Mouse (Mus musculus): ENCODE data around the gene Mpeg1. TPM values are rescaled to one million over a fixed set of nuclear protein-coding genes. Genes with fewer than 3 reads are reported as not detected.
A peak's percentile ranks its signal among the peaks of the same experiment; 100 is the strongest.

Mpeg1 gene
- polyA plus RNA-seq, 1 experiment from 2014 or later, result 0.30 TPM

DNA sequence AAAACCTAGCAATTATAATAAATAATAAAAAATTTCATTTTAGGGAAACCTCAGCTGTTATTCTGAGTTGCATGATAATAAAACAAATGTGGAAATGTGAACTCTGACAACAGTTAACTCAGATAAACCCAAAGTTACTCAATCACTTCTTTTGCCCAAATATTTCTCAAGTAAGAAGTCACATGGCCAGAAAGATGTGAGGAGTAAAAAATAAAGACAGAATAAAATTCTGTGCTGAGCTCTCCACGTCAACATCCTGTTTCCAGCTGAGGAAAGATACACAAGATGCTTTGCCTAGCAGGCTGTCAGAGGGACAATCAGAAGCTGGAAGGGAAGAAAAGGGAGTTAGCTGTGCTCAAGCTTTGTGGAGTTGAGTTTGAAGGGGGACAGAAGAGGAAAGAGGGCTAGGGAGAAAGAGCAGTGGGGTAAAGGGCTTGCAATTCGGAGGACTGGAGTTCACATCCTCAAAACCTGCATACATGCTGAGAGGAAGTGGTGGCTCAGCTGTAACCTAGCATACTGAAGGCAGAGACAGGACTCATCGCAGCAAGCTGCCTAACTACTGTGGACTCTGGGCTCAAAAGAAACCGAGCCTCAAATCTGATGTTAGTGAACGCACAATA, 20.4 kb upstream of the Mpeg1 start:
- Histone ChIP-seq H3K9me3 (replicated peaks) (no peaks in the 10 kb centered on the region), H3K4me2 (no peak overlapping the region), H3K27me3 (no peaks in the 10 kb centered on the region), H3K4me1 (no peaks in the 10 kb centered on the region), H3K27ac (no peak overlapping the region), H3K36me3 (ENCODE audit: poor library complexity, severe bottlenecking) (no peaks in the 10 kb centered on the region), H3K9ac (no peak overlapping the region), H3K4me3 (no peak overlapping the region)
- 72% methylated on average over 5 of the region's 5 CpGs for WGBS
- ATAC-seq, result no peak

DNA sequence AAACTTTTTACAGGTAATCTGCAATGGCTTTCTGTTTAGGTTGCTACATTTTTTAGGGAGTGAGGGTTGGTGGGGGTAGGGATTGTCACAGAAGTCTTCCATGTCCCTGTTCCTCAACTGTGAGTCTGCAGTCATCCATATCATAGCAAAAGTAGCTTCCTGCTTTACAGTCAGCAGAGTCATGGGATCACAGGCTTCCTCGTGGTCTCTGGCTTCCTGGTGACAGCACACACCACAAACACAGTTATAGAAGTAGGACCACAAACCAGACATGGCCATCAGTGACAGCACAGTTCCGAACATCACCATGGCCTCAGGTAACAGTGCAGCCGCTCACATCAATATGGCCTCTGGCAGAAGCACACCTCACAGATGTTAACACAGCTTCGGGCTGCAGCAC, 18.0 kb upstream of the Mpeg1 start:
- no peak overlapping the region for H3K27ac ChIP-seq
- no peak for ATAC-seq
- WGBS, result 85% methylated on average over 4 of the region's 4 CpGs
- H3K4me2 ChIP-seq, result no peak overlapping the region
- H3K4me1 ChIP-seq, result no peaks in the 10 kb centered on the region
- H3K27me3 ChIP-seq, result no peaks in the 10 kb centered on the region
- no peaks in the 10 kb centered on the region for H3K36me3 ChIP-seq (ENCODE audit: poor library complexity, severe bottlenecking)
- no peak overlapping the region for H3K4me3 ChIP-seq
- H3K9ac ChIP-seq, result no peak overlapping the region
- H3K9me3 ChIP-seq (replicated peaks), result no peaks in the 10 kb centered on the region

GRCm38 (mm10) chr19:12445014-12445413, 15.6 kb upstream of the Mpeg1 start:
- Histone ChIP-seq H3K4me1 (no peaks in the 10 kb centered on the region), H3K4me2 (no peak overlapping the region), H3K36me3 (ENCODE audit: poor library complexity, severe bottlenecking) (no peaks in the 10 kb centered on the region), H3K9ac (no peak overlapping the region), H3K9me3 (replicated peaks) (no peaks in the 10 kb centered on the region), H3K27me3 (no peaks in the 10 kb centered on the region), H3K27ac (no peak overlapping the region), H3K4me3 (no peak overlapping the region)
- no peak for ATAC-seq
- 84% methylated on average over 3 of the region's 3 CpGs for WGBS

DNA sequence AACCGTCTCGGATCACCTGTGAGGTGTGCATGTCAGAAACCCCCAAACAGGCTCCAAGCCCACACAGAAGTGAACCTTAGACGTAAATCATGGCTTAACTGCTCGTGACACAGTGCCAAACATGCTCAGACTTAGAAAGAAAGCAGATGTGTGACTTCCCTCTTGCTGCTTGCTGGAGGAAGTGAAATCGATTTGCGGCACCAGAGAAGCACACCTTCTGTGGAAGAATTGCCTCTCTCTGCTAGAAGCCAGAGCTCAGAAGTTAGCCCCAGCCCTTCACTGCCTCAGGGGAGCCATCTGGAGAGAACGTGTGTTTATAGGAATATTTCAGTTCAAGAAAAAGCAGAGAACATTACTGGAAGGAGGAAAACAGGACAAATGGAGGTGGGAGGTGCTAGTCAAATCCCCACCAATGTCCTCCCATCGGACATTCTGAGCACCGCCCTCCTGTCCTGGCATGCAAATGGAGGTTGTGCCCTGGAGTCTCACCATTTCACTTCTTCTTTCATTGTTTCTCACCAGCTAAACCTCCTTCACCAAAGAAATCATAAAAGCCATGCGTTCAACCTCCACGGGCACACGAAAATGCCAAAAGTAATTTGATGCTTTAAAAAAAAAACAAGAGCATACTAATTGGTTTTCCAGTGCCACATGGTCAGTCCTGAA, 3.0 kb upstream of the Mpeg1 start:
- H3K4me1 ChIP-seq, result no peaks in the 10 kb centered on the region
- H3K27ac ChIP-seq, result no peak overlapping the region
- H3K4me2 ChIP-seq, result no peak overlapping the region
- H3K9ac ChIP-seq, result no peak overlapping the region
- H3K27me3 ChIP-seq, result no peaks in the 10 kb centered on the region
- 85% methylated on average over 12 of the region's 12 CpGs for WGBS
- H3K36me3 ChIP-seq (ENCODE audit: poor library complexity, severe bottlenecking), result no peaks in the 10 kb centered on the region
- H3K9me3 ChIP-seq (replicated peaks), result no peaks in the 10 kb centered on the region
- no peak overlapping the region for H3K4me3 ChIP-seq
- ATAC-seq, result no peak

DNA sequence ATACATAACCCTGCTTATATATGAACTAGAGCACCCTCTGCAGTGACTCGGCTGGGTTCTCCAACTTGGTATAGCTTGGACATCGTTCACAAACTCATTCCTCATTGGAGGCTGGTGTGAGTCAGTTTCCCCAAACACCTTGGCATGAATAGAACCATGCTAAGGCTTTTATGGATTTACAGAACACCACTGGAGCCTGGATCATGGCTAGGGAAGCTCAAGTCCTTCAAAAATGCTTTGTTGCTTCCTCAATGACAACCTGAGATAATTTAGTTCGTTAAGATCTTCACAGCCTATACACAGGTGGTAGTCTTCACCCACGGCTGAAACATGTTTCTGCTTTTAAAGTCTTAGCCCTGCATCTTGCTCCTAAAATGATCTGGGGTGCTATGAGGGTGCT, 1.1 kb upstream of the Mpeg1 start:
- Histone ChIP-seq H3K9ac (no peak overlapping the region), H3K4me3 (no peak overlapping the region), H3K27ac (no peak overlapping the region), H3K27me3 (no peaks in the 10 kb centered on the region), H3K4me1 (peaks cover 8% of the 10 kb centered on the region; the same call in 1 of the 2 replicates), H3K9me3 (replicated peaks) (no peaks in the 10 kb centered on the region), H3K36me3 (ENCODE audit: poor library complexity, severe bottlenecking) (no peaks in the 10 kb centered on the region), H3K4me2 (no peak overlapping the region)
- 89% methylated on average over 4 of the region's 4 CpGs for WGBS
- no peak for ATAC-seq

DNA sequence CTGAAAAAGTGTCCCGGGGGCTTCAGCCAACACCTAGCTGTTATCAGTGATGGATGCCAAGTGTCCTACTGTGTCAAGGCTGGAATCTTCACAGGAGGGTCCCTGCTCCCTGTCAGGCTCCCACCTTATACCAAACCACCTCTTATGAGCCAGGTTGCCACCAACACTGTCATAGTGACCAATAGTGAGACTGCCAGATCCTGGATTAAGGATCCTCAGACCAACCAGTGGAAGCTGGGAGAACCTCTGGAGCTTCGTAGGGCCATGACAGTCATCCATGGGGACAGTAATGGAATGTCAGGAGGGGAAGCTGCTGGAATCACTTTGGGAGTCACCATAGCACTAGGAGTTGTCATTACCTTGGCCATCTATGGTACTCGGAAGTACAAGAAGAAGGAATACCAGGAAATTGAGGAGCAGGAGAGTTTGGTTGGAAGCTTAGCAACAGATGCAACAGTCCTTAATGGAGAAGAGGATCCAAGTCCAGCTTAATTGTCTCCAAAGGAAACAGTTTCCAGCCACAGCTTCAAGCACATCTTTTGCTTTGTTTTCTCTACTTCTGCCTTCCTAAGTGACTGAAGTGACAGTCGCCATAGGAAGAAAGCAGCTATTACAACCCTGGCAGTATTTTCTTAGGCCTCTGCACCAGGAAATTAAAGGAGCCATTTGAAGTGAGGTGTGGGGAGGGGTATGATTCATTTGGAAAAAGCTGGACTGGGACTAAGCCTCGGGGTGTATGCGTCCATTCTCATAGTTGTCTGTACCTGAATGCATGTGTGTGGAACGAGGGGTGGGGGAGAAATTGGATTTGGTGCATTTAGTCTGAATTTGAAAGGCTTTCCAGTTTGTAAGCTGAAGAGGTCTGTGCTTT, 2.5 kb downstream of the Mpeg1 start:
- peak; percentile 44; the same call in 1 of the 2 replicates for ATAC-seq
- Histone ChIP-seq H3K4me1 (peaks cover 8% of the 10 kb centered on the region; the same call in 1 of the 2 replicates), H3K27ac (no peak overlapping the region), H3K36me3 (ENCODE audit: poor library complexity, severe bottlenecking) (peaks cover 8% of the 10 kb centered on the region), H3K9me3 (replicated peaks) (no peaks in the 10 kb centered on the region), H3K9ac (no peak overlapping the region), H3K27me3 (no peaks in the 10 kb centered on the region), H3K4me2 (no peak overlapping the region), H3K4me3 (no peak overlapping the region)
- WGBS, result 55% methylated on average over 7 of the region's 7 CpGs

DNA sequence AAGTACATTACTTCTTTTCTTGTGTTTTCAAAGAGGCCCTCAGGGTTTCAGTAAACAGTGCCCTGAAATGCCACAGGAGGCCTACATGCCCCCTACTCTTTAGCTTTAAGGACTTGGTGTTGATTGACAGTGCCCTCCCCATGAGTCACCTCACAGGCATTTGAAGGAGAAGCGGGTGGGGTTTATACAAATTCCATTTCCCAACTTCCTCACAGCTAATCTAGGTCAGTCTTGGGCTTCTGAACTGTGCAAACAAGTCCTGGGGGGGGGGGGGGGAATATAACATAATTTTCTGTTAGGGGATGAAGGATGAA, 3.1 kb downstream of the Mpeg1 start:
- 32% methylated on average over 1 of the region's 1 CpGs for WGBS

GRCm38 (mm10) chr19:12464127-12464526, 3.5 kb downstream of the Mpeg1 start:
- ATAC-seq, result no peak
- no peak overlapping the region for H3K4me2 ChIP-seq
- H3K27ac ChIP-seq, result no peak overlapping the region
- no peak overlapping the region for H3K4me3 ChIP-seq
- H3K27me3 ChIP-seq, result no peaks in the 10 kb centered on the region
- no peak overlapping the region for H3K9ac ChIP-seq
- H3K4me1 ChIP-seq, result peaks cover 8% of the 10 kb centered on the region; the same call in 1 of the 2 replicates
- WGBS, result 79% methylated on average over 5 of the region's 5 CpGs
- peaks cover 18% of the 10 kb centered on the region for H3K36me3 ChIP-seq (ENCODE audit: poor library complexity, severe bottlenecking)
- no peaks in the 10 kb centered on the region for H3K9me3 ChIP-seq (replicated peaks)

More for the DNA sequence above, 3.1 kb downstream of the Mpeg1 start:
- H3K4me1 ChIP-seq, result peaks cover 8% of the 10 kb centered on the region; the same call in 1 of the 2 replicates
- H3K4me2 ChIP-seq, result no peak overlapping the region
- H3K4me3 ChIP-seq, result no peak overlapping the region
- H3K9me3 ChIP-seq (replicated peaks), result no peaks in the 10 kb centered on the region
- peak; percentile 65; the same call in 1 of the 2 replicates for ATAC-seq
- H3K27me3 ChIP-seq, result no peaks in the 10 kb centered on the region
- no peak overlapping the region for H3K9ac ChIP-seq
- no peak overlapping the region for H3K27ac ChIP-seq
- H3K36me3 ChIP-seq (ENCODE audit: poor library complexity, severe bottlenecking), result peaks cover 14% of the 10 kb centered on the region

DNA sequence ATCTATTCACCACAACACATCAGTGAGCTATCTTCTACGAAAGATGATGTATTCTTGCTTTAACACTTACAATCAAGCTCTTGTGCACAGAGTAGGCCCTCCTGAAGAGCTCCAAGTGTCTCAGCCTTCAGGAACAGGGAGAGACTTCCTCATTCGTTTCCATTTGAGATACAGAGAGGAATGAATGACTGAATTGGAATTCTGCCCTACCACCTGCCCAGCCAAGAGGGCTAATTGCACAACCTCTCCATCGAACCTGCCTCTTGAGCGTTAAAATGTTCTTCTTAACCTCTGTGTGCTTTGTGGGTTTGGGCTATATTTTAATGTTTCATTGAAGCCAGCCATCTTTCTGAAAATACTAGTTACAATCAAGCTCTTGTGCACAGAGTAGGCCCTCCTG, 4.1 kb downstream of the Mpeg1 start:
- WGBS, result 81% methylated on average over 4 of the region's 4 CpGs
- H3K27ac ChIP-seq, result no peak overlapping the region
- H3K4me2 ChIP-seq, result no peak overlapping the region
- H3K4me3 ChIP-seq, result no peak overlapping the region
- H3K27me3 ChIP-seq, result no peaks in the 10 kb centered on the region
- H3K9me3 ChIP-seq (replicated peaks), result no peaks in the 10 kb centered on the region
- H3K9ac ChIP-seq, result no peak overlapping the region
- H3K4me1 ChIP-seq, result peaks cover 8% of the 10 kb centered on the region; the same call in 1 of the 2 replicates
- ATAC-seq, result no peak
- H3K36me3 ChIP-seq (ENCODE audit: poor library complexity, severe bottlenecking), result peaks cover 24% of the 10 kb centered on the region

DNA sequence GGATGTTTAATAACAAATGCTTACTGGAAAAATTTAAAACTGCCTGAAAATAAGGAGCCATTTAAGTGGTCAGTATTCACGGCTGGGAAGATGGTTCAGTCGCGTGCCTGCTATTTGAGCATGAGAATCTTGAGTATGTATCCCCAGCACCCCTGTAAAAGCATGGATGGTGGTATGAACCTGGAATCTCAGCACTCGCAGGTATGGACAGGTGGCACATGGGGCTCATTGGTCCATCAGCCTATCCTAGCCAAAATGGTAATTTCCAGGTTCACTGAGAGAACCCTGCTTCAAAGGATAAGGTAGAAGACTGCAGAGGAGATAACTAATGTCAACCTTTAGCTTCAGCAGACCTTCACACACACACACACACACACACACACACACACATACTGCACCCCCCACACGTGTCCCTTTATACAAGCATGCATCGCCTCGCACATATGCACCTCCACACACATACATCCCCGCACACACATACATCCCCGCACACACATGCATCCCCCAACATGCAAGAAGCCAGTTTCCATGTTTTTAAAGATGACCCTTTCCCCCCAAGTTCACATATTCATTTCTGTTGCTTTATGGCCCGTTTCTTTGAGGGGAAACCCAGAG, 5.1 kb downstream of the Mpeg1 start:
- Histone ChIP-seq H3K9ac (no peak overlapping the region), H3K27me3 (no peaks in the 10 kb centered on the region), H3K9me3 (replicated peaks) (no peaks in the 10 kb centered on the region), H3K27ac (no peak overlapping the region), H3K36me3 (ENCODE audit: poor library complexity, severe bottlenecking) (peaks cover 28% of the 10 kb centered on the region), H3K4me2 (no peak overlapping the region), H3K4me1 (peaks cover 8% of the 10 kb centered on the region; the same call in 1 of the 2 replicates), H3K4me3 (no peak overlapping the region)
- WGBS, result 93% methylated on average over 10 of the region's 10 CpGs
- ATAC-seq, result peak; percentile 41; the same call in 1 of the 2 replicates

DNA sequence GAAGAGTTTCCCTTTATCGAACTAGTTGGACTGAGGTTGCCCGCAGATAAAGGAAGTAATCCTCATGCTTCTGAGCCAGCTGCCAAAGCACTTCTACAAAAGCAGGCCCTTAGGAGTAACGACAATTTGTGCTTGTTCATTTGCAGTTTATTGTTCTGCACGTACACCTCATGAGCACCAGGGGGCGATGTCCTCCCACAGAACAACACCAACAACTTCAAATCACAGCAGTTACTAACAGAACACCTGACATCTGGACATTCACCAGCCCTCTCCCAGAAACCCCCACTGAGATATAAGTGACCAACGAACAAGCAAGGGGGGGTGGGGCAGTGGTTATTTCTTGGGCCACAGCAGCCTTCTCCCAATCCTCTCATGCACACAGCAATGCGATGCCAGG, 5.6 kb downstream of the Mpeg1 start:
- H3K27ac ChIP-seq, result no peak overlapping the region
- no peak overlapping the region for H3K4me2 ChIP-seq
- peaks cover 34% of the 10 kb centered on the region for H3K36me3 ChIP-seq (ENCODE audit: poor library complexity, severe bottlenecking)
- ATAC-seq, result peak; percentile 44
- H3K4me1 ChIP-seq, result peaks cover 8% of the 10 kb centered on the region; the same call in 1 of the 2 replicates
- H3K9ac ChIP-seq, result no peak overlapping the region
- no peaks in the 10 kb centered on the region for H3K9me3 ChIP-seq (replicated peaks)
- H3K27me3 ChIP-seq, result no peaks in the 10 kb centered on the region
- H3K4me3 ChIP-seq, result no peak overlapping the region
- WGBS, result 26% methylated on average over 7 of the region's 7 CpGs

GRCm38 (mm10) chr19:12467436-12467835, 6.9 kb downstream of the Mpeg1 start:
- Histone ChIP-seq H3K9ac (no peak overlapping the region), H3K4me2 (no peak overlapping the region), H3K4me3 (no peak overlapping the region), H3K27me3 (no peaks in the 10 kb centered on the region), H3K4me1 (peaks cover 8% of the 10 kb centered on the region; the same call in 1 of the 2 replicates), H3K27ac (no peak overlapping the region), H3K9me3 (replicated peaks) (no peaks in the 10 kb centered on the region), H3K36me3 (ENCODE audit: poor library complexity, severe bottlenecking) (peaks cover 43% of the 10 kb centered on the region)
- WGBS, result 84% methylated on average over 5 of the region's 5 CpGs
- no peak for ATAC-seq
